Mouse (Mus musculus): ENCODE measurements around the gene Slc36a1.

GRCm38 (mm10) chr11:55184246-55184645 lies 19.9 kb upstream of the Slc36a1 start:
- TF ChIP-seq ETS1 (conservative IDR thresholded peaks at IDR 0.05; ENCODE audit: low read depth, low read length): no peak
- no peak for TF ChIP-seq MAX (IDR thresholded peaks at IDR 0.05; ENCODE audit: low read length)
- no peak for TF ChIP-seq POLR2A (IDR thresholded peaks at IDR 0.05; ENCODE audit: low read depth, low read length)
- no peak for TF ChIP-seq RCOR1 (conservative IDR thresholded peaks at IDR 0.05; ENCODE audit: low read depth, low read length)
